Mouse (Mus musculus) neural tube, embryonic 15.5 days (tissue): ENCODE data around the gene Csf2rb. TPM values are rescaled to one million over a fixed set of nuclear protein-coding genes. Genes with fewer than 3 reads are reported as not detected.
"Not testable (repeated sequence)": the region's sequence is repeated elsewhere in the genome, so short reads cannot be mapped to it uniquely, and the experiment has no call there.

Experiments used
- ATAC-seq: fragments of 200-750 bp; cut with Nextera tagmentation; 2 replicates; pipeline ENCODE4 v1.8.0; 2017; ENCODE audit warnings: mild to moderate bottlenecking, moderate TSS enrichment, moderate library complexity; ENCODE audit not compliant: low FRiP score
- H3K27ac ChIP-seq: fragments of 300-500 bp; sonication (generic); replicated peaks from 2 replicates; pipeline ENCODE4 v1.5.1; 2015; ENCODE audit warnings: mild to moderate bottlenecking, inconsistent platforms
- H3K27me3 ChIP-seq: fragments of 300-500 bp; sonication (generic); replicated peaks from 2 replicates; pipeline ENCODE4 v1.6.1; 2015; ENCODE audit warnings: inconsistent platforms
- H3K36me3 ChIP-seq: fragments of 300-500 bp; sonication (generic); 2 replicates; pipeline ENCODE4 v1.6.1; 2015; ENCODE audit warnings: inconsistent platforms
- H3K4me1 ChIP-seq: fragments of 300-500 bp; sonication (generic); 2 replicates; pipeline ENCODE4 v1.6.1; 2015; ENCODE audit warnings: inconsistent platforms
- H3K4me2 ChIP-seq: fragments of 300-500 bp; sonication (generic); 2 replicates; pipeline ENCODE4 v1.6.1; 2015; ENCODE audit warnings: inconsistent platforms, mild to moderate bottlenecking, moderate library complexity
- H3K4me3 ChIP-seq: fragments of 300-500 bp; sonication (generic); replicated peaks from 2 replicates; pipeline ENCODE4 v1.5.1; 2015; ENCODE audit warnings: mild to moderate bottlenecking, inconsistent platforms
- H3K9ac ChIP-seq: fragments of 300-500 bp; sonication (generic); replicated peaks from 2 replicates; pipeline ENCODE4 v1.6.1; 2015; ENCODE audit warnings: mild to moderate bottlenecking, inconsistent platforms
- H3K9me3 ChIP-seq: fragments of 300-500 bp; sonication (generic); replicated peaks from 2 replicates; pipeline ENCODE4 v1.6.1; 2016; ENCODE audit warnings: inconsistent platforms
- WGBS: fragments of 180-500 bp; shearing (Covaris S2); methylation state at CpG from one replicate; pipeline ENCODE4 v1.1.7; 2015; ENCODE audit warnings: mixed read lengths; 5-methylcytosine and 5-hydroxymethylcytosine counted together
- polyA plus RNA-seq: library from polyadenylated mRNA; unstranded; fragments of >200 nt; fragmentation: Nextera tagmentation; extraction: Ambion mirVana; gene quantifications from 2 replicates; pipeline ENCODE4 v1.2.1, GENCODE M21; 2015

Csf2rb gene
- polyA plus RNA-seq, result 0.92 and 1.3 TPM in 2 replicates

DNA sequence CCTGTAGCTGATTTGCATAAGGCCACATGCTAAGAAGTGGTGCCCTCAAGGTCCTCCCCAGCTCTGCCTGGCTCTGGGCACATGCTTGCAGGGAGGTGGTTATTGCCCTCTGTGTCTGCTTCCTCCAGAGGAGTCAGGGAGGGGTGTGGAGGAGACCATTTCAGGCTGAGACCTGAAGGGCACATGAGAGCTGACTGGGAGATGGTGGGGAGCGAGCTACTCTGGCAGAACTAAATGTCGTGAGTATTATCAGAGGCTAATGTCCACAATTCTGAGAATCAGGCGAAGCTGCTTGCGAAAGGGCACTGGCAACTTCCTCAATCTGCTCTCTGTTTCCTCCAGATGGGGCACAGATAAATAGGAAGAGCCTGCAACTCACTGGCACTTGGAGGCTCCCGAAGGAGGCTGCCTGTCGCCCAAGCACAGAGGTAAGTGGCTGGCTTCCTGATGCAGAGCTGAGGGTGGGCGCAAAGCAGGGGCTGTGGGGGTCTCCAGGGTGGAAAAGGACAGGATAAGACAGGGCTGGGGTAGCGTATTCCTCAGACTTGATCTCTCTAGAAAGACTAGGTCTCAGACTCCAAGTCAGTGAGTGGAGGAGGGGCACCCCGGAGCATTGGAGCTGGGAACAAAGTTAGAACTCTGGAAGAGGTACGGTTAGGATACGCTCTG, at the start of gene Csf2rb:
TSS of gene Csf2rb (plus strand) at position 82 of the 669 bp plus-strand sequence.
- Histone ChIP-seq H3K27me3 (no peaks in the 10 kb centered on the region), H3K4me3 (no peak within 1 kb of the TSS), H3K9me3 (no peaks in the 10 kb centered on the region), H3K4me2 (no peak within 1 kb of the TSS), H3K27ac (no peak within 1 kb of the TSS), H3K4me1 (no peaks in the 10 kb centered on the region), H3K36me3 (no peaks in the 10 kb centered on the region), H3K9ac (no peak within 1 kb of the TSS)
- 85% methylated on average over 11 of the region's 11 CpGs for WGBS
- no peak for ATAC-seq

DNA sequence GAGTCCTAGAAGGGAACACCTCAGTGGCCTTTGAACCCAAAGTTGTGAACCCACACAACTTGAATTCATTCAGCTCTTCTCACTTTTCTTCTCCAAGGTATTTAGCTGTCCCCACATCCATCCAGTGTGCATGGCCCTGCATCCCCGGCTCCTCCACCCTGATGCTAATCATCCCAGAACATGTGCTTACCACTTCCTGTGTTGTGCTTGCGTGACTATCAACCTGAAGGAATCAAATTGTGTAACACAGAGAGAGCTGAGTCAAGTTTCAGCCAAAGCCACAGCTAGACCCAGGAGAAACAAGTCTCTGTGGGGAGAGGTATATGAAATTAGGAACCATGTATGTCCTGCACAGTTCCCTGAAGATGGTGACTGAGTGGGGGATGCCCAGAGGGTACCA, 47.2 kb upstream of the Csf2rb start:
- no peak for ATAC-seq
- Histone ChIP-seq H3K9ac (no peak overlapping the region), H3K27ac (no peak overlapping the region), H3K27me3 (no peaks in the 10 kb centered on the region), H3K4me1 (no peaks in the 10 kb centered on the region), H3K9me3 (no peaks in the 10 kb centered on the region), H3K4me3 (no peak overlapping the region), H3K4me2 (no peak overlapping the region), H3K36me3 (no peaks in the 10 kb centered on the region)
- WGBS, result 78% methylated on average over 2 of the region's 2 CpGs

DNA sequence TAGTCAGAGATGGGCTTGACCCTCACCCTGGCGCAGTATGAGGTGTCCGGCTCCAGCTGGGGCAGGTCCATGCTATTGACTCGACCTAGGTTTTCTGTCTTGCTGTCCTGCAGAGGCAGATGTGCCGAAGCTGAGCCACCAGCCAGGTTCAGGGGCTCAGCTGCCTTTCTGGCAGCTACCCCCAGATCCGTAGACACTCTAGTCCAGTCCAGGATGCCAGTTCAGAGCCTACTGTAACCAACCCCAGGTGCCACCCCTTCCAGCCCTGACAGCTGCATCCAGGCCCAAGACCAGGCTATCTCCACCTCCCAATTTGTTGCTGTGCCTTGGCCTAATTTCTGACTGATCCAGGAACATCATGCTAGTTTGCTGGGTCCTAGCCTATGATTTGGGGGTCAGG, 37.6 kb upstream of the Csf2rb start:
- WGBS, result 89% methylated on average over 5 of the region's 5 CpGs
- Histone ChIP-seq H3K9me3 (no peaks in the 10 kb centered on the region), H3K9ac (no peak overlapping the region), H3K4me1 (0 out of 2 replicates have a peak, but pooled peaks cover 5% of the 10 kb centered on the region), H3K4me3 (no peak overlapping the region), H3K36me3 (no peaks in the 10 kb centered on the region), H3K27ac (no peak overlapping the region), H3K27me3 (no peaks in the 10 kb centered on the region), H3K4me2 (no peak overlapping the region)
- no peak for ATAC-seq

DNA sequence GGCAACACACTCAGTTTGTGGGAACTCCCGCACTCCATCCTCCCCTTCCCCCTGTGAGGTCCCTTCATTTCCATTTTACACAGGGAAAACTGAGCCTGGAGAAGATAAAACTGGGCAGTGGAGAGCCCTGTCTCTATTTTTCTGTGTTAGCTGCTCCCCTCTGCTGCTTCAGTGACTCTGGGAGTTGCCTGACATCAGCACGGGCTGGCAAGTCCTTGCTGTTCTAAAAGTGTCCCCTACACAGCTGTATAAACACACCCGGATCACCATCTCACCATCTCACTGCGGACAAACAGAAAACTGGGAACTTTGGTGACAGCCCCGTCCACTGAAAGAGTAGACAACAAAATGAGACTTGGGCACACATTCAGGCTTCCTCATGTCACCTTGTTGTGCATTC, 35.8 kb upstream of the Csf2rb start:
- not testable (repeated sequence) for H3K36me3 ChIP-seq, H3K9me3 ChIP-seq, H3K9ac ChIP-seq, ATAC-seq, H3K27me3 ChIP-seq, H3K4me3 ChIP-seq, H3K27ac ChIP-seq, H3K4me1 ChIP-seq, H3K4me2 ChIP-seq
- 73% methylated on average over 5 of the region's 5 CpGs for WGBS

DNA sequence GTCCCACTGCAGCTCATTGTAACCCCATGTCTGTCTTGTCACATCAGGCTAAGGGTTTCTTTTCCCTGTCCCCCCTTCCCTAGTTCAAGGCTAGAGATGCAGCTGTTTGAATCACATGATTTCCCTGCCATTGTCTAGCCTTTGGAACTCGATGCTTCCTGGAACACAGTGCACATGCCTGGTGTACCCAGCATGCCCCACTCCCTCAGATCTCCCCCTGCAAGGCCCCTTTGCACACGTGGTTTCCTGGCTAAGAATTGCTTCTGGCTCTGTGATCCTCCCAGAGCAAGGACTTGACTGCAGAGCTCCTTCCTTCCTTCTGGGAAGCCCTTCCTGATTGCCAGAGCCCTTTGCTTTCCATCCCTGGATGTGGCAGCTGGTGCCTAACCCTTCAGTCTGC, 32.3 kb upstream of the Csf2rb start:
- WGBS, result 17% methylated on average over 2 of the region's 2 CpGs
- not testable (repeated sequence) for H3K27ac ChIP-seq, ATAC-seq

DNA sequence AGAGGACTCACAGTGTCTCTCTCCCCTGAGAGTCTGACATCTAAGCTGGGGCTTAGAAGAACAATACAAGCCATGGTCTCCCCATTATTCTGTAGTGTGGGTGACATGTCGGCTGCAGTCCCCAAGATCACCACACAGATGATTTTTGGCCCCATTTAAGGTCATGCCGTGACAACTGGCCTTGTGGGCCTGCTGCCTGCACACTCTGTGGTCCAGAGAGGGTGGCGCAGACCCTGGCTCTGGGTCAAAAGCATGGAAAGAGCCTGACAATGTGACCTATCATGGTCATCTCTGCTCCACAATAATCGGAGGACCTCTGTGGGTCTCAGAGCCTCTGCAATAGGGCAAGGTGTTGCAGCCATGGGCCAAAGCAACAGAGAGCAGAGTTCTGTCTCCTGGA, 31.8 kb upstream of the Csf2rb start:
- no peaks in the 10 kb centered on the region for H3K9me3 ChIP-seq

More for the DNA sequence above, 32.3 kb upstream of the Csf2rb start:
- H3K36me3 ChIP-seq, H3K4me3 ChIP-seq, H3K4me2 ChIP-seq, H3K9ac ChIP-seq, H3K9me3 ChIP-seq, H3K27me3 ChIP-seq, H3K4me1 ChIP-seq: not testable (repeated sequence)

DNA sequence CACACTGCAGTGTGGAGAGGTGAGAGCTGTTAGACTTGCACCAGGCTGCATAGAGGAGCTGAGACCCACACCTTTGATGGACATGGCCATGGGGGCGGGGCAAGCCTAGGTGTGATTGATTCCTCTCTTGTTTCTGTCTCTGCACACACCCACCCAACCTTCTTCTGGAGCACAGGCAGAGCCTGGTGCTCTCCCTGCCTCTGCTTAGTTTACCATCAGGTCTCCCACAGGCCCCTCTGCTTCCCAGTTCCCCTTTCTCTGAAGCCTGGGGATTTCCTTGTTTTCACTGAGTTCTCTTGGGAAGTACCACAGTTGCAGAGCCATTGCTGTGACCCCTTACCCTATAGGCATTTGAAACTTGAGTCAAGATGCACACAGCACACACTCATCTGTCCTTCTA, 27.0 kb upstream of the Csf2rb start:
- Histone ChIP-seq H3K27ac (no peak overlapping the region), H3K9me3 (no peaks in the 10 kb centered on the region), H3K9ac (no peak overlapping the region), H3K36me3 (no peaks in the 10 kb centered on the region), H3K4me1 (no peaks in the 10 kb centered on the region), H3K27me3 (no peaks in the 10 kb centered on the region), H3K4me3 (no peak overlapping the region), H3K4me2 (no peak overlapping the region)
- ATAC-seq, result no peak
- 95% methylated on average over 1 of the region's 1 CpGs for WGBS

More for the DNA sequence above, 31.8 kb upstream of the Csf2rb start:
- H3K27me3 ChIP-seq, result no peaks in the 10 kb centered on the region
- H3K27ac ChIP-seq, result no peak overlapping the region
- H3K9ac ChIP-seq, result no peak overlapping the region
- no peak overlapping the region for H3K4me2 ChIP-seq
- 0 out of 2 replicates have a peak, but pooled peaks cover 5% of the 10 kb centered on the region for H3K4me1 ChIP-seq
- H3K36me3 ChIP-seq, result no peaks in the 10 kb centered on the region
- H3K4me3 ChIP-seq, result no peak overlapping the region
- WGBS, result 95% methylated on average over 4 of the region's 4 CpGs
- ATAC-seq, result no peak

DNA sequence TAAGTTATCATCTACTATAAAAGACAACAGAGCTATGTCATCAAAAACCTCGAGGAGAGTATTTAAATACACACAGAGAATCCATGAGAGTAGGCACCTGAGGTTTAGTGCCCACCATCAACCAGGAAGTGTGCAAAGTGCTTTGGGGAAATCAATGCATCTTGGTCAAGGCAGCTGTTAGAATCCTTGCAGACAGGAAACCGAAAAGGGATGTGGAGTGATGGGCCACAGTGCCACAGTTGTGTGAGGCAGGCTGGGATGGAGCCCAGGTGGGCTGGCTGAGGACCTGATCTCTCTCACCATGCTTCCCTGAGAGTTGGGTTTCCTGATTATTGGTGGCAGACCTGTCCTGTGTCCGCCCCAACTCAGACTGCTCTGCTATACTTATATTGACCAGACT, 25.9 kb upstream of the Csf2rb start:
- Histone ChIP-seq H3K27me3 (no peaks in the 10 kb centered on the region), H3K27ac (no peak overlapping the region), H3K4me3 (no peak overlapping the region), H3K9ac (no peak overlapping the region), H3K4me1 (no peaks in the 10 kb centered on the region), H3K9me3 (no peaks in the 10 kb centered on the region), H3K36me3 (no peaks in the 10 kb centered on the region), H3K4me2 (no peak overlapping the region)
- 85% methylated on average over 3 of the region's 3 CpGs for WGBS
- no peak for ATAC-seq

DNA sequence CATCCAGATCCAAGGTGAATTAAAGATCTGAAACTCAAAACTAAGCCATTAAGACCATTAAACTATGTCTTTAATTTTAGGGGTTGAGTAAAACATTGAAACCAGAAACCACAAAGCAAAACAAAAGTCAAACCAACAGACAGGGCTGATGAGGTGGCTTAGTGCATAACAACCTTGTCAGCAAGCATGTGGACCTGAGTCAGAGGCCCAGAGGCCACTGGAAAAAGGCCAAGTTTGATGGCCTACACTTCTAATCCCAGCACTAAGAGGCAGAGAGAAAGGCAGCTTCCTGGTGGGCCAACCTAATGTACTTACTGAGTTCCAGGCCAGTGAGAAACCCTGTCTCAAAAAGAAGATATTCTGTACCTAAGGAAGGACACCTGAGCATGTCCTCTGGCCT, 24.8 kb upstream of the Csf2rb start:
- no peak for ATAC-seq
- Histone ChIP-seq H3K4me2 (no peak overlapping the region), H3K27me3 (no peaks in the 10 kb centered on the region), H3K9me3 (no peaks in the 10 kb centered on the region), H3K36me3 (no peaks in the 10 kb centered on the region), H3K27ac (no peak overlapping the region), H3K4me1 (no peaks in the 10 kb centered on the region), H3K9ac (no peak overlapping the region), H3K4me3 (no peak overlapping the region)

DNA sequence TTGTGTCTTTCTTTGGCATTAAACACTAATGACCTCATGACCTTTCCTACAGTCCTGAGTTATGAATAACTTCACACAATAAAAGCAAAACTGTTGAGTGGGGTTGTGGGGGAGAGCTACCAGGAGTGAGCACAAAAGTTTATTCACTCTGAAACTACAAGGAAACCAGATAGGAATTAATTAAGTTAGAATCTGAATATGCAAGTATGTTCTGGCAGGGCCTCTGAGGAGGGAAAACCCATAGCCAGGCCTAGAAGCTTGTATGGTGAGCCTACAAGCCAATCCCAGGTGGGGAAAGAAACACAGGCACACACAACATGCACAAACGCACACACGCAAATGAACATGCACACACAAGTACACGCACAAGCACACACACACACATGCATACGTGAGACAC, 22.8 kb upstream of the Csf2rb start:
- WGBS, result 97% methylated on average over 4 of the region's 4 CpGs
- H3K27ac ChIP-seq, result no peak overlapping the region
- H3K4me2 ChIP-seq, result no peak overlapping the region
- H3K4me3 ChIP-seq, result no peak overlapping the region
- H3K27me3 ChIP-seq, result no peaks in the 10 kb centered on the region
- H3K9ac ChIP-seq, result no peak overlapping the region
- no peak for ATAC-seq
- no peaks in the 10 kb centered on the region for H3K4me1 ChIP-seq
- no peaks in the 10 kb centered on the region for H3K36me3 ChIP-seq
- H3K9me3 ChIP-seq, result no peaks in the 10 kb centered on the region

DNA sequence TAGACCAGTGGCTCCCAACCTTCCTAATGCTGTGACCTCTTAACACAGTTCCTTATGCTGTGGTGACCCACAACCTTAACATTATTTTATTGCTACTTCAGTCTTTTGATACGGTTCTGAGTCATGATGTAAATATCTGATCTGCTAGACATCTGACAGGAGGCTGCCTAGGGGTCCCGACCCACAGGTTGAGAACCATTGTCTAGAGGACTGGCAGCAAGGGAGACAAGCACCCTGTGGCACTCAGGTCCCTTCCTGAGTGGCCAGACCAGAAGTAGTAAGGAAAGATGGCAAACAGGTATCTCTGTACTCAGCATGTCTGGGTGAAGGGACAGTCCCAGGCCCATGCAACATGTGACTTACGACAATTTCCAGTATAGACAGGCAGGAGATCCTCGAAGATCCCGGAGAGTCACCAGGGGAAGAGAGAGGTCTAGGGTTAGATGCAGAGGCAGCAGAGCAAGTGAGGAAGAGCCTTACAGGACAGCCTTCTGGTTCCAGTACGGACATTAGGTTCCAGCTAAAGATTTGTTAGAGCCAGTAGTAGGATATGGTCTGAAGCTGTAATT, 21.8 kb upstream of the Csf2rb start:
- no peaks in the 10 kb centered on the region for H3K27me3 ChIP-seq
- WGBS, result 90% methylated on average over 6 of the region's 6 CpGs
- H3K36me3 ChIP-seq, result no peaks in the 10 kb centered on the region
- no peak overlapping the region for H3K4me2 ChIP-seq
- H3K9ac ChIP-seq, result no peak overlapping the region
- H3K9me3 ChIP-seq, result no peaks in the 10 kb centered on the region
- H3K4me1 ChIP-seq, result no peaks in the 10 kb centered on the region
- H3K27ac ChIP-seq, result no peak overlapping the region
- no peak for ATAC-seq
- no peak overlapping the region for H3K4me3 ChIP-seq

DNA sequence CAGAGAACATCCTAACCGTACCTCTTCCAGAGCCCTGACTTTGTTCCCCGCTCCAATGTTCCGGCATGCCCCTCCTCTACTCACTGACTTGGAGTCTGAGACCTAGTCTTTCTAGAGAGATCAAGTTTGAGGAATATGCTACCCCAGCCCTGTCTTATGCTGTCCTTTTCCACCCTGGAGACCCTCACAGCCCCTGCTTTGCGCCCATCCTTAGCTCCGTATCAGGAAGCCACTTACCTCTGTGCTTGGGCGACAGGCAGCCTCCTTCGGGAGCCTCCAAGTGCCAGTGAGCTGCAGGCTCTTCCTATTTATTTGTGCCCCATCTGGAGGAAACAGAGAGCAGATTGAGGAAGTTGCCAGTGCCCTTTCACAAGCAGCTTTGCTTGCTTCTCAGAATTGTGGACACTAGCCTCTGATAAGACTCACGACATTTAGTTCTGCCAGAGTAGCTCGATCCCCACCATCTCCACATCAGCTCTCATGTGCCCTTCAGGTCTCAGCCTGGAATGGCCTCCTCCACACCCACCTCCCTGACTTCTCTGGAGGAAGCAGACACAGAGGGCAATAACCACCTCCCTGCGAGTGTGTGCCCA, 20.1 kb upstream of the Csf2rb start, which contains the start of gene Csf2rb2:
TSS of gene Csf2rb2 (minus strand) at position 381 of the 593 bp plus-strand sequence.
- H3K36me3 ChIP-seq, result no peaks in the 10 kb centered on the region
- no peak within 1 kb of the TSS for H3K27ac ChIP-seq
- WGBS, result 85% methylated on average over 10 of the region's 10 CpGs
- H3K4me2 ChIP-seq, result no peak within 1 kb of the TSS
- H3K27me3 ChIP-seq, result no peaks in the 10 kb centered on the region
- no peaks in the 10 kb centered on the region for H3K9me3 ChIP-seq
- no peak within 1 kb of the TSS for H3K9ac ChIP-seq
- no peak for ATAC-seq
- H3K4me1 ChIP-seq, result no peaks in the 10 kb centered on the region
- H3K4me3 ChIP-seq, result no peak within 1 kb of the TSS
